Mouse (Mus musculus): ENCODE data around the gene Defb45.

DNA sequence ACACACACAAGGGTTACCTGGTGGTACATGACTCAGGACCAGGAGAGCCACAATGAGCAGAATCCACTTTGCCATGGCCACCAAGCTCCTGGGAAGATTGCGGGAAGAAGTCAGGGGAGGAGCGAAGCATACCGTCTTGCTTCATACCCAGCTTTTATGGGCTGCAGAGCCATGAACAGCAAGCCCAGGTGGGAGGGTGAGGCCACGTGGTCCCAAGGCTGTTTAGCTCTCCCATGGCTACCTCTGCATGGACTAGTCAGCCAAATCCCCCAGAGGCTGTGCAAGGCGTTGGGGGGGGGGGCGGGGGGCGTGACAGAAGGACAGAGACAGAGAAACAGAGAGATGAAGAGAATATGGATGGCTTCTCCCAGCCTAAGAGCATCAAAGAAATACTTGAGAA, 23.8 kb upstream of the Defb45 start, which contains the start of gene Defb25:
- no peak for TF ChIP-seq CTCF (IDR thresholded peaks at IDR 0.05; ENCODE audit: control insufficient read depth, insufficient read depth, insufficient read length)
- no peak for TF ChIP-seq MAX (IDR thresholded peaks at IDR 0.05)
- no peak for TF ChIP-seq USF1 (IDR thresholded peaks at IDR 0.05; ENCODE audit: low read depth)
- TF ChIP-seq CEBPB (IDR thresholded peaks at IDR 0.05; ENCODE audit: low read depth), result no peak
- no peak for TF ChIP-seq MYOD1 (IDR thresholded peaks at IDR 0.05; ENCODE audit: control insufficient read depth, insufficient read length, low read depth)

All from C2C12 (cell line).